Mouse (Mus musculus) cerebellum, adult 11-12 months (tissue): ENCODE measurements around the gene Zfp639.

Source experiments
- DNase-seq: peaks from one replicate; pipeline ENCODE4 v3.0.0; 2022

Gene Zfp639

DNA sequence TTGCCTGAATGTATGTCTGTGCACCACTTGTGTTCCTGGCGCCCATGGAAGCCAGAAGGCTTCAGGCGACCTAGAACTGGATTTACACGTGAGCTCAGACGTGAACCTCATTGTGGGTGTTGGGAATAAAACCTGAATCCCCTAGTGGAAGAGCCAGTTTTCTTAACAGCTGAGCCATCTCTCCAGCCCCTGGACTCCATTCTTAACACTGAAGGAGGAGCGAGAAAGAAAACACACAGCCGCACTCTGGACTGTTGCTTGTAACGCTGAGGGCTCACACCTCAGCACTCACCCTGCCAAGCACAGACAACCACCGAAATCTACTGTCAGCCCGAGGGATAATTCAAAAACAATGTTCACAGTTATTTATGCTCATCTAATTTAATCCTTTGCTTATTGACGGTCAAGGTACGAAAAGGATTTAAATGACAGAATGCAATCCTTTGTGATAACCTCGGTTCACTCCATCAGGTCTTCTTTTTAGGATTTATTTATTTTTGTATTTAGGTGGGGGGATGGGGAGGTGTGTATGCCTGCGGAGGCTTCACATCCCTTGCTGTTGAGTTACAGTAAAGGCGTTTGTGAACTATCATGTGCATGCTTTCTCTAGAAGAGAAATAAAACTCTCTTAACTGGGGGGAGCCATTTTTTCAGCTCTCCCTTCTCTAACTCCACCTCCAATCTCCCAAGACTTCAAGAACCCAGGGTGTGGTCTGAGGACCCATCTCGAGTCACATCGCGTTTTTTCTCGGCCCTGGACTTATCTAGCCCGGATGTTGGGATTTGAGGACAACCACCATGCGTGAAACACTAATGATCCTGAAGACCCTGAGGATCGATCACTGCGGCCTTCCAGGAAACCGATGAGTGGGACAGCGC is at the start of gene Zfp639:
Gene Zfp639, plus strand, starts transcription at position 764 of the 879 bp plus-strand sequence.
- no peak for DNase-seq

DNA sequence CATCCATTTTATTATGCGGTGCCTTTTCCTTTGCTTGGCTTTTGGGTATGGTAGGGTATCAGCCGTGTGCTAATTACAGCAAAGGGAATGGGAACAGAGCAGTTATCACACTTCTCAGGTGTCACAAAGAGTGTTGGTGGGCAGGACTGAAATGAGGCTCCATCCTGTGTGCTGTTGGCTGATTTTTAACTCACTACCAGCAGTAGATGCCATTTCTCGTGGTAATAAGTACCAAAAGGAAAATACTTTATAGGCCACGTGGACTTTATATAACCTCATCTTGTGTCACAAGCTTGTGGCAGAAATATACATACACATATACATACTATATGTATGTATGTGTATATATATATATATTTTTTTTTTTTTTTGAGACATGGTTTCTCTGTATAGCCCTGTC is 42.7 kb upstream of the Zfp639 start:
- no peak for DNase-seq

DNA sequence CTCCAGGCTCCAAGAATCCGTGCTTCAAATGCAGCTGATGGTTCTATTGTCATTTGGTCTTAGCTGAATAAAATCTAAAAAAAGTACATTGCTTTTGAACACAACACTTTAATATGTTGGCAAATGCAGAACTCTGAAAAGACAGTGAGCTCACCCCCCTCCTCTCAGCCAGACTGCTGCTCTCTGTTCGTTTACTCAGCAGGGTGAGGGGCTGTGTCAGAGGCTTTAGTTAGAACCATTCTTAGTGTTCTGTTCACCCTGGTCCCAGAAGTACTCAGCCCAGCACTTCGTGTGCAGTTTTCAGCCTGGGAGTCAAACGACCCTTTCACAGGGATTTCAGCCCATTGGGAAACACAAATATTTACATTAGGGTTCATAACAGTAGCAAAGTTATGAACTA is 41.6 kb upstream of the Zfp639 start:
- no peak for DNase-seq

DNA sequence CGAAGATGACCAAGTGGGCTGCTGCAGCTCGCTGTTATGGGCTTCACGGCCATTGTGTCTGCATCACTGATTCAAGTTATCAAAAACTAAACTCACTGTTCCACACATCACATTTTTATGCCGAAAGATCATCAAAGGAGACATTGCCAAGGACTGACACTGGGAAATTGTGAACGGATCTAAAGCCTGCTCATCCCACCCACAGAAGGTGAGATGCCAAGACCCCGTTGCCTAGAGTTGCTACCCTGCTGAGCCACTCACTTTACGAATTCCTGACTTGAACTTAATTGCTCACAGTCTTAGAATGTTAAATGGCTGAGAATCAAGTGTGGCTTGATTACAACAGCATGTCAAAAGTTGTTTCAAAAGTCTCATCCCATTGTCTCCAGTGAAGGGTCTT is 39.6 kb upstream of the Zfp639 start:
- no peak for DNase-seq

DNA sequence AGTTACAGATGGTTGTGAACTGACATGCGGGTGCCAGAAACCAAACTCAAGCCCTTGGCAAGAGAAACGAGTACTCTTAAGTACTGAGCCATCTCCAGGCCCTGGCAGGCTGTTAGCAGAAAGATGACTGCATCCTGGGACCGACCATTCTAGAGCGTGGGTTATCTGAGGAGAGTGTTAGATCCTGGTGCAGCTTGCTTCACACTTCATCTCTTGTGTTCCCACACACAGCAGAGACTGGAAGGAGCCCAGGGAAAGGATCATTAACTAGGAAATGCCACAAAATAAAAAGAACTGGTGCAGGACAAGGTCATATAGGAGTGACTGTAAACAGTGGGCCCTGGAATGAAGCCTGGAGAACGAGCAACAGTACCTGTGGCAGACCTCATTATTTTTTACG is 39.0 kb upstream of the Zfp639 start:
- DNase-seq = no peak

DNA sequence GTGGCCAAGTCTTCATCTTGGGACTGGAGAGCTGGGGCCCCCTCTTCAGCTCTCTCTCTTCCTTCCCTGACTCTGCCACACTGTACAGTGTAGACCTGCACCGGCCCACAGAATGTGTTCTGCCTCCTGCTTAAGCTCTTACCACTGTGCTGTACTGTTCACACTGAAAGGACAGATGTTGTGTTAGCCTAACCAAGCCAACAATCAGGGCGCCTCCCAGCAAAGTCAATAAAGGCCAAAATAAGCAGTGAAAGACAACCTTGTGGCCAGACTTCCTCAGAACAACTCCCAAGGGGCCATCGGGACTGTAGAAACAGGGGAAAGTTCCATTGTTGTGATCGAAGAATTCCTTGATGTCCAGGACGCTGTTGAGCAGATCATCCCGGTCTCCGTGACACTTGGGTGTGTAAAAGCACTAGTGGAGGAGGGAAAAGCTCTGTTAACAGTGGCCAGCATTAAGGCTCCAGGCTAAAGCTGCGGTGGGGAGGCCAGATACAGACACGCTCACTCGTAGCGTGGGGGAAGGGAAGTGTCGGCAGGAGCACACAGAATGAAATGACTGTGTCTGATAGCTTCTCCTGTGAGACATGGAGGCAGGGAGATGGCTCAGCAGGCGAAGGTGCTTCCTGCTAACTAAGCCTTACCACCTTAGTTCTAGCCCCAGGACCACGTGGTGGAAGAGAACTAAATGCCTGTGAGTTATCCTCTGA is 37.7 kb upstream of the Zfp639 start:
- DNase-seq = no peak

DNA sequence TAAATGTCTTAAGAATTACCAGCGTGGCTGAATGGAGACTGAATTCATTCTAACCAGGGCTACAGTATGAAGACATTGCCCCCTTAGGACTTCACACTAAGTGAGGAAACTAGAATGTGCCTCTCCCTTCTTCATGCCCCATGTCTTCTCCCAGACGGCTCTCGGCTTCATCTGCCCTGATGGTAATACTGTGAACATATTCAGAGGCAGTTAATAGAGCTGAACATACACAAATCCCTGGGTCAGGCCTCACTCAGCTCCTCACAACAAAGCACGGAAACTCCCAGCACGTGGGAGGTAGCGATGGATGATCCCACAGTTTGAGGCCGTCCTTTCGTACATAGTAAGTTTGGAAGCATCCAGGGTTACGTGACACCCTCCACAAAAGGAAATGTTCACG is 36.9 kb upstream of the Zfp639 start:
- DNase-seq = no peak

DNA sequence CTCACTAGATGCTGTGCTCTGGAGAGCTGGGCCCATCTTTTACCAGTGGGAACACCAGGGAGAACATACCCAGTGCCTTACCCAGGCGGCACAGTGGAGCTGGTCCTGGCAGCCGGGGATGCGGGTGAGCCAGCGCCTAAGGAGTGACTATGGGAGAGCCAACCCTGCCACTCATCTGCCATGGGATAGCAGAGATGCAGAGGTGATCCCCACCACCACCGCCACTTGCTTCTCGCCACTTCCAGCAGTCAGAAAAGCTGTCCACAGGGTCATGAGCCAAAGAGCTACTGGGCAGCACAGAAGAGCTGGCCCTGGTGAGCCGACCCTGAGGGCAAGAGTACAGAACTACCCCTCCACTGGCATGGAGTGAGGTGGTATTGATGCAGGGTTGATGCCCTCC is 30.1 kb upstream of the Zfp639 start:
- DNase-seq = no peak

DNA sequence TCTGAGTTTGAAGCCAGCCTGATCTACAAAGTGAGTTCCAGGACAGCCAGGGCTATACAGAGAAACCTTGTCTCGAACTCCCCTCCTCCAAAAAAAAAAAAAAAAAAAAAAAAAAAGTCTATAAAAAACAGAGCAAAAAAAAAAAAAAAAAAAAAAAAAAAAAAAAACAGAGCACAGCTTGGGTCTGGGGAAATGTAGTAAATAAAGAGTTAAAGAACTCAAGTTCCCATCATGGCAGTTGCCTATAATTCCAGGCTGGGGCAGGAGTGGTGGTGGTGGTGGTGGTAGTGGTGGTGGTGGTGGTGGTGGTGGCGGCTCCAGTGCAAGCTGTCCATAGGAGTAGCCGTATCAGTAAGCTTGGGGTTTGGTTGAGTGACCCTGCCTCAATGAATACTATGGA is 27.0 kb upstream of the Zfp639 start:
- DNase-seq = no peak

DNA sequence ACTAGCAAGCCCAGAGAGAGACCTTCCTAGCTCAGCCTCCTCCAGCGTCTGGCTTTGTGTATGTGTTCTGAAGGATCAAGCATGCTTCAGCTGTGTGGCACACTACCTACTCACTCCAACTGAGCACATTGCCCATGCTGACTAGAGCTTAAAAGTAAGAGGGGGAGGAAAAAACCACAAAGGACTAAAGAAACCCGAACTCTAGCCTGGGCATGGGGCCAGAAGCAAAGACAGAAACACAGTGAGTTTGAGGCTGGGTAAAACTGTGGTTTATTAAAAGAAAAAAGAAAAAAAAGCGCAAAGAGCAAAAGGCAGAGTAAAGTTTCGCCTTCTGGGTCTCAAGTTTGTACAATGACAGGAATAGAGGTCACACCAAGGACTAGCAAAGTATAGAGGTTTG is 23.5 kb upstream of the Zfp639 start:
- DNase-seq = no peak

DNA sequence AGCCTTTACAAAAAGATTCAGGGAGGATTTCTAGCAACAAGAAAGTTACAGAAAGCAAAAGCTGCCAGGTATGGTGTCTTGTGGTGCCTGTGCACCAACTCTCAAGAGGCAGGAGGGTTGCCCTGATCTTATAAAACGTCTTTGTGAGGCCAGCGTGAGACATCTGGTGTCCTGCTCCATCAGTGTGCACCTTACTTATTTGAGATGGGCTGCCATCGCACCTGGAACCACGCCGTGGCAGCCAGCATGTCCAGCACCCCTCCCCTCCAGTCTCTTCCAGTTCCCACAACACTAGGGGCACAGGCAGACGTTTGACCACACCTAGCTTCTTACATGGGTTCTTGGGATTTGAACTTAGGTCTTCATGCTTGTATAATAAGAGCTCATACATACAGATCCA is 21.9 kb upstream of the Zfp639 start:
- no peak for DNase-seq

DNA sequence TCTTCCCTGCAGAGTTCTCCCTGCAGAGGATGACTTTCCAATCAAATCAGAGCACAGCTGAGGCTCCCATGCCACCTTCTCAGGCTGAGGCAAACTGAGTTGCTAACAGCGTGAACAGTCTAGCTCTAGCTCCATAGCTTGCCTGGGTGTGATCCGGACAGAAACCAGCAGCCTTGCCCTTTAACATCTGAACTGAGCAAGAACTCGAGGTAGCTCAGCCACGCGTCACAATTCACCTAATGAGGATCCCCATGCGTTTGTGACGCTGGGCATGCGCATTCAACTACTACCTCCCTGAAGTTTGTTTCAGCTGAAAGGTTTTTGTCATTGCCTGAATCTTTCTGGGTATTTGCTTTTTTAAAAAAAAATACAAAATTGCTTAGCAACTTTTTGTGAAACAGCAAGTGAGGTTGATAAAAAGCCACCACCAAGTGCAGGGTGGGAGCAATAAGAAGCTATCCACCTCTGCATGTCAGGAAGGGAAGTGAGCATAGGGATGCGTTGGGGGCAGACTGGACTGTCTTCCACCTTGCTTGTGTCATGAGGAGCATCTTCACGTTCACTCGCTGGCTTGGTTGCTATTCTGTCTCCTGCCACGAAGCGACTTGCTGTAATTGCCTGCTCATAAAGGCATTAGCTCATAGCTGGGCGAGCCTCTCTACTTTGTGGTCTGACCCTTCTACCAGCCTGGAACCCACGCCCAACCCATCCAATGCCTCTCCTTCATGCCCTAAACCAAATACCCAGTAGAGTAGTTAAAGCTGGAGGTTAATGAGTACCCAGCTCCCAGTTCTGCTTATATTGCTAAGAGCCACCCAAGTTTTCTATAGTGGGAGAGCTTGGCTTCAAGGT is 19.8 kb upstream of the Zfp639 start:
- DNase-seq = no peak

DNA sequence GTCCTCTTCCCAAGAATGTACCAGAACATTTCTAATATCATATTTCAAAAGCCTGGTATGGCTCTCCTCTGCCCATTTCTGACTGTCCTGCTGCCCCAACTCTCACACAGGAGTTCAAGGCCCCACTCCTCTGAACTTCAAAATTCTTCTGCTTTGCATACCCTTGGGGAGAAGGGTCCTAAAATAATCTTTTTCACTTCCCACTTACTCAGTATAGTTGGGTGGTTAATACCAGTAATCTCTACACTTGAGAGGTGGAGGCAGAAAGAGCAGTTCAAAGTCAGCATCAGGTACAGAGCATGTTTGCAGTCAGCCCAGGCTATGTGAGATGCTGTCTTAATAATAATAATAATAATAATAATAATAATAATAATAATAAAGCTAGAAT is 19.1 kb upstream of the Zfp639 start:
- no peak for DNase-seq

DNA sequence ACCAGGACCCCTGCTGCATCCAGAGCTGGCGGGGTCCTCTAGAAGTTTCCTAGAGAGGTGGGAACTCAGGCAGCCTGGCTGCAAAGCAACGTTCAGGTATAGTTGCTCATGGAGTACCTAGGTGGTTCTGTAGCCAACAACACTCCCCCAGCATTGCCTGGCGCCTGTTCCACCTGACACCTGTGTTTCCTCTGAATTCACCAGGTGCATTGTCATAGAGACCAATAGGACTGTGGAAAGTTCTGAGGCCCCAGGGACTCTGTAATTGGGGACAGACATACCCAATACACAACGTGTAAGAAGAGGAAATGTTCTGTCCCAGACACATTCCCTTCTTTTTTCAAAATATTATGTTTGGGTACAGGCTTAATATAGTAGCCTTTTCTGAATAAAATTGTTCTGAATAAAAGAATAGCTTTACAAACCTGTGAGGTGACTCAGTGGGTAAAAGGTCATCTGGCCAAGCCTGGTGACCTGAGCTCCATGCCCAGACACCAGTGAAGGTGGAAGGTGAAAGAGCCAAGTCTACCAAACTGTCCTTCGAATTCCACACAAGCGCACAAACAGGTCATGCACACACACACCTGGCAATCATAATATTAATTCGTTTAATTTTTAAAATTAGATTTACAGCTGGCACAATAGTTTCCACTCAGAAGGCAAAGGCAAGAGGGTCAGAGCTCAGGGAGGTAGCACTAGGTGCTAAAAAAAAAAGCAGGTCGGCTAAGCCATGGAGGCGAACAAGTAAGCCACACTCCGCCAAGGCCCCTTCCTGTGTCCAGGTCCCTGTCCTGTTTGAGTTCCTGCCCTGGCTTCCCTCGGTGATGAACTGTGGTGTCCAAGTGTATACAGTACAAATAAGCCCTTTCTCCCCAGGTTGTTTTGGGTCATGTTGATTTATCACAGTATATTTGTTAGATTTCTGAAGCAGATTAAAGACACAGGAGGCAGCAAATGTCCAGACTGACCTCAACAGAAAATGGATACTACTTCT is 17.7 kb upstream of the Zfp639 start, which contains the start of gene Kcnmb3:
Gene Kcnmb3, minus strand, starts transcription at position 135 of the 994 bp plus-strand sequence.
- no peak for DNase-seq

DNA sequence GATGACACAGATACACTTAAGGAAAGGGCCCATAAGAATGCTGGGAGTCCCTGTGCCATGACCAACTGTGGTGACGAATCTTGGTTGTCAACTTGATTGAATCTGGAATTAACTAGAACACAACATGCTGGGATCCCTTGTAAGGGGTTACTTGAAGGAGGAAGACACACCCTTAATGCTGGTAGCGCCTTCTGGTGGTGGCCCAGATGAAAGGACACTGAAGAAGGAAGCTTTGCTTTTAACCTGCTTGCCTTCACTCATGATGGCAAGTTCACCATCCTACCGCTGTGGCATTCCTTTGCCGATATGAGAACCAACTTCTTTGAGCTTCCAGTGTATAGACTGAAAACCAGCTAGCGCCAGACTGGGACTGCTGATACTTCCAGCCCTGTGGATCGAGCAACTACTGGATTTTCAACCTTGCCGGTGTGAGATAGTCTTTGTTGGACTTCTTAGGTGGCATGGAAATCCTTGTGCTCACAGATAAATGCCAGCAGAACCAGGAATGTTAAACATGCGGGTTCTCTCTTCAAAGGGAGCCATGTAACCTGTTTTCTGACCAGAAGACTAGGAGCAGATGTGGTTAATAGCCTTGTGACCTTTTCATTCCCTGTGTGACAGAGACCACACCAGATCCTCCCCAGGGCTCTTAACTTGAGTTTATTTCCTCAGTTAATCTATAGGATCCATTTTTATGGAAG is 15.5 kb upstream of the Zfp639 start:
- DNase-seq = no peak

DNA sequence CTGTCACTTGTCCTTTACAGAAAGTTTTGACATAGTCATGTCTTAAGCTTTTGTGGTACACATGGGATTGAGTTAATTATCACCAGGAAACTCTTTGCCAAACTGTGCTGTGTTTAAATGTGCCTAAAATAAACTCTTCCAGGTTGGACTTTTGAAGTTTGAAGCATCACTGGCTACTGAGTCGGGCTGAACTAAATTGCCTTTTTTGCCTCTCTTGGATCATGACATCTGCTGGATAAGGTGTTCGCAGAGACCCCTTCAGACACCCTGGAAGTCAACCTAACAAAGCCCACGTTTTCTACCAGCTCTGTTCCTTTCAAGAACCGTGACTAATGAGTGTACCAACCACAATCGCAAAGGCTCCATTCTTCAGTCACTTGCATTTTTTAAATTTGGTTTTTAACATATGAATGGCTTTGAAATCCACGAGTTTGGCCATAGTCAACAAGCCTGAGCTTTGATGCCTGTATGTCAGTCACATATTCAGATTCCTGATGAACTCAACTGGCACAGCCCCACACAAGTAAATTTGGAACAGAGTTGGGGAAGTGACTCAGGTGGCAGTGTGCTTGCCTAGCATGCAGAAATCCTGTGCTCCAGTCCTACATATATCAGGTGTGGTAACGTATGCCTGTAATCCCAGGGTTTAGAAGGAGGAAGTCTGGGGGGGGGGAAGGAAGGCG is 14.8 kb upstream of the Zfp639 start:
- DNase-seq = no peak

DNA sequence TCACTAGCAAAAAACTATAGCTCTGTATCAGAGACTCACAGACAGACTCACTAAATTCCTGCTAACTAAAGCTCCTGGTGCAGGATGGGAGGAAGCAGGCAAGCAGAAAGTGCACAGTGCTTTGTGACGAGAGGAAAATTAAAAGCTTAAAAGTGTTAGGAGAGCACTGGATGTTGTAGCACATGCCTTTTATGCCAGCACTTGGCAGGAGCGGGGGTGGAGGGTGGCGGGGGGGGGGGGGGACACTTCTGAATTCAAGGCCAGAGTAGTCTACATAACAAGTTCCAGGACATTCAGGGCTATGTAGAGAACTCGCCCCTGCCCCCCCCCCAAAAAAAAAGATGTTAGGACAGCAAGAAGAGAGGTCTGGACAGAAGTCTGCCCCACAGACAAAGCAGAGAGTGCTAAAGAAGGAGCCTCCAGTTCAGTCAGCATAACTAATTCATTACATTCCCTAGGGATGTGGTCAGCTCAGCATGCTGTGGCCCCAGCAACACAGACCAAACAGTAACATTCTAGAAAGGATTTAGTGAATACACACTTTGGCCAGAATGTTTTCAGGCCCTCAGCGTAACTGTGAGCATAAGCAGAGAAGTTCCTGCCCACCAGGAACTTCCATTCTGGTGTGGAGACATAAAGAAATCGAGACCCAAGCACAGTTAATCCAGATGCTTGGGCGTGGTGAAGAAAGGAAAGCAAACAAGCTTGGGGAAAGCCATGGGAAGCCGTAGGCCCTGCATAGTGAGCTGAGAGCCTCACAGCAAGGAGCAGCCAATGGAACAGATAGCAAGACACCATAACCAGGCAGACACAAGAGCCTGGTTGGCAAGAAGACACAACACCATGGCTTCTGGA is 14.0 kb upstream of the Zfp639 start:
- DNase-seq = no peak

DNA sequence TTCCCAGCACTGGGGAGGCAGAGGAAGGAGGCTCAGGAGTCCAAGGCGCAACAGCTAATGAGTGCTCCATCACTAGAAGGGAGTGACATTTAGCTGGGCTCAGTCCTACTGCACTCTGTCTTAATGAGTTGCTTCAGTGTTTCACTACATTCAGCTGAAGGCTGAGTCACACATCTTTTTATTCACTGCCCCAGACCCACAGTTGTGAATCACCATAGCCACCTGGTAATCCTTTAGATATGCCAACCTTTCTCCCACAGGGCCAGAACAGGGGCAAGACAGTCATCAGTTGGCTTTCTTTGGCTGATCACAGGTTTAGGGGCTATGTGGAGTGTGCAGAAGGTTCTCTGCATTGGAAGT is 13.4 kb upstream of the Zfp639 start:
- DNase-seq = no peak

DNA sequence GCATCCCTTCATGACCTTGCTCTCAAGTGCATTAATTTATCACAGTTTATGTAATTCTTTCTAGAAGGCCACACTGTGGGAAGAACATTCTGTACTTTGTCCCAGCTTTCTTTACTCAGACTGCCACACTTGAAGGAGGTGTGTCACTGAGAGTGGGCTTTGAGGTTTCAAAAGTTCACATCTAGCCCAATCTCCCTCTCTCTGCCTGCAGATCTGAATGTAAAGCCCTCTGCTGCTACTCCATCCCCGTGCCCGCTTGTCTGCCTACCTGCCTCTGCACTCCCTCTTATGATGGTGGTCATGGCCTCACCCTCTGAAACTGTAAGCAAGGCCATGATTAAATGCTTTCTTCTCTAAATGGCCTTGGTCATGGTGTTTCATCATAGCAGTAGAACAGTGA is 9.7 kb upstream of the Zfp639 start:
- DNase-seq = no peak

DNA sequence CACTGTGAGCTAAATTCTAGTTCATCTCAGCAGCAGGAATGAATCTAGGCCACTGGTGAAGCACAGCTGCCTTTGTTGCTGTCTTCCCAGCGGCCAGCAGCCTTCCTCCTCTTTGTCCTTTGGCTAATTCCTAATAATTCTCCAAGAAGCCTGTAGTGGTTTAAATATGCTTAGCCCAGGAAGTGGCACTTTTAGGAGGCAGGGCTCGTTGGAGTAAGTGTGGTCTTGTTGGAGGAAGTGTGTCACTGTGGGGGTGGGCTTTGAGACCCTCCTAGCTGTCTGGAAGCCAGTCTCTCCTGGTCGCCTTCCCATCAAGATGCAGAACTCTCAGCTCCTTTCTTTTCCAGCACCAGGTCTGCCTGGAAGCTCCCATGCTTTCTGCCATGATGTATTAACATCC is 4.2 kb upstream of the Zfp639 start:
- DNase-seq = no peak
